Mouse (Mus musculus): ENCODE data around the gene Espn.

Espn gene

DNA sequence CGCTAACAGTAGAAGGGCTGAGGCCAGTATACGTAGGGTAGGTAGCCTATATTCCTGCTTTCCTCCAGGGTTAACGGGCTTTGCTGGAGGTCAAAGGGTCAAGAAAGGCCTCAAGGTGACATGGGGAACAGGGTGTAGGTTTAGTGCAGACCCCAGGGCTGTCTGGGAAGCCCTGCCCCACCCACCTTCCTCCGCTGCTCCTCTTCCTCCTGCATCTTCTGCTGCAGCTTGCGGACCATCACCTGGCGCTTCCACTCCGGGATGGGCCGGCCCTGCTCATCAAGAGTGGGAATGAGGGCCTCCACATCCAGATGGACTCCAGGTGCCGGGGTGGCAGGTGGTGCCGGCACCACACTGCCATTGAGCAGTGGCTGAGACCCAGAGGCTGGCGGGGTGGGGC lies 24.3 kb downstream of the Espn start:
- in situ Hi-C loops (cut with MboI, MseI), result loop anchor here (10.0 kb wide), 1 partner anchor 1213 kb away; the partner anchor contains the start of genes Park7 and Tnfrsf9

DNA sequence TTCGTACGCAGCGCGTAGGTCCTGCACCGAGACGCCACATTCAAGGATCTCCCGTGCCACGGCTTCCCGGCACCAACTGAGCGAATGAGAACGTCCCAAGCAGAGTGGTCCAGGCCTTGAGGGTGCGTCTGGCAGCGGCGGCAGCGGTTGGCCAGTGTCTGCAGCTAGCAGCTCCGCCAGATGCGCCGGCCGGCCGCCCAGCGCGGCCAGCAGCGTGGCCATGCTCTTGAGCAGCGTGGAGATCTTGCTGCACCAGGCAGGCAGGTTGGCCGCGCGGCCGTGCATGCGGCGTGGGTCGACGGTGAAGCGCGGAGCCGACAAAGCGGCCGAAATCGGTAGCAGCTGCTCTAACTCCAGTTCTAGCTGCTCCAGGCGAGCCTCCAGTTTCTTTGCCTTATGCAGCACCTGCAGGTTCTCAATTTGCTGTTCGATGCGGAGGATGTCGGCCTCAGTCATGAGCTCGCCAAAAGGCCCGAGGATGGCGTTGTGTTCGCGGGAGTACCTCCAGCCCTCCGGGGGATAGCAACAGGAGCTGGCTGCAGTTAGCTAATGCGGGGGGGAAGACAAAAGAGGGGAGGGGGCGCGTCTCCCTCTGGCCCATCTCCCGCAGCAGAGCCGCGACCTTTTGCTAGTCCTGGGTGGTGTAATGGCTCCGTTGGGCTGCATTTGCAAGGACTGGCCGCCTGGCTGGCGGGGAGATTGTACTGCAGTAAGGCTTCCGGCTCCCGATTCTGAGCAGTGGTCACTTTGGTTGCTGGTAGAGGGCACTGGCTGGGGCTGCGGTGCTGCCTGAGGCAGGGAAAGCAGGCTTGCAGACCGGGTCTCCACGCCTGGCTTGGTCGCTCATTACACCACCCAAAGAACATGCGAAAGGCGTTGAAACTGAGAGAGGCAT lies 25.9 kb downstream of the Espn start:
- in situ Hi-C loops (cut with MboI, MseI), result loop anchor here (10.0 kb wide), 1 partner anchor 1211 kb away; the partner anchor contains the start of genes Park7 and Tnfrsf9

DNA sequence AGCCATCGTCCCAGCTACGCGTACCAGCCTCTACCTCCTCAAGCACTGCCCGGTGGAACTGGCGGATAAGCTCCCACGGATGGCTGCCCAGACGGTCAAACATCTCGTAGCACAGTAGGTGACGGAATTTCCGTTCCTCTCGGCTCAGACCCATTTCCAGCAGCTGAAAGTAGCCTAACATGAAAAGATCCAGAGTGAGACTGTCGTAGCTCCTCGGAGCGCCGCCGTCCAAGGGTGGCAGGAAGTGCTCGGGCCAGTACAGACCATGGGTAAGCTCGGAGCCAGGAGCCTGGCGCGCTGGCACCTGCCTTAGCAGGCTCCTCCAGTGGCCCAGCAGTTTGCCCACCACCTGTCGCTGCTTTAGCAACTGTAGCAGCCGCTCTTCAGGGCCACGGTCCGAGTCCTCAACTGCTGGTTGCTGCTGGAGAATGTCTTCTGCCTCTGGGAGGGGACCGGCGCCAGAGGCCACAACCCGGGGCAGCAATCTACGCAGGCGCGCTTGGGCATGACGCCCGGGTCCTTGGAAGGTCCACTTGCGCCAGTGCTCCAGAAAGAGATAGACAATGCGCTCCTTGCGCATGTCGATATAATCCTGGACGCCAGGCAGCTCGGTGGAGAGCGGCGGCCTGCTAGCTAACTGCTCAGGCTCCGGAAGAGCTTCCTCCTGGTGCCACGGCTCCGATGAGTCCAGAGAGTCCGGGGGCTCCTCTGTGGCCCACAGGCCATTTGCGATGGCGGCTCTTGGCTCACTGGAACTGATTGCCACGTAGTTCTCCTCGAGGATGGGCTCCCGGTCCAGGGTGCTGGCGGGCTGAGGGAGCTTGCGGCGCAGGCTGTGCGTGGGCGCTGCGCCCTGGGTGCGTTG lies 26.8 kb downstream of the Espn start:
- in situ Hi-C loops (cut with MboI, MseI), result loop anchor here (10.0 kb wide), 1 partner anchor 1211 kb away; the partner anchor contains the start of genes Park7 and Tnfrsf9

DNA sequence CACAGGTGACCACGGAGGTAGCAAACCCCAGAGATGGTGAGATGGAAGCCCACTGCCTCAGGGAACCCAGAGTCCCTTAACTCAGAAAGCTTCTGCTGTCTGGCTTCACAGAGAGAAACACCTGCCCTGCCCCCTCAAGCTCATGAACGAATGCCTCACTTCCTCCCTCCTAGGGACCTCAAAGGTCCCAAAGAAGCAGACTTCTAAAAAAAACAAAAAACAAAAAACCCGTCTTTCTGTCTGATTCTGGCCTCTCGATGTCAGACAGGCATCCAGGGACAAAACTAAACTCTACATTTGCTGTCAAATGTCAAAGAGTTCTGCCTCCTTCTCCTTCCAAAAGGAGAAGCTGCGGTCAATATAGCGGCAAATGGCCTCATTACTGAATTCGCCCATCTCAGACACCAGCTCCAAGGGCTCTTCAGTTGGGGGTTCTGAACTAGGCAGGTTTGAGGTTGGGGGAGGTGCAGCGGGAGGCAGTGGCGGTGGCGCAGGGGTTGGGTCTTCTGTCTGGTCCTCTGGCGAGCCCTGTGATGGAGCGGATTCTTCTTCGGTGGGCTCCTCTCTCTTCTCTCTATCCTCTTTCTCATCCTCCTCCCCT lies 27.7 kb downstream of the Espn start:
- in situ Hi-C loops (cut with MboI, MseI), result loop anchor here (10.0 kb wide), 1 partner anchor 1210 kb away; the partner anchor contains the start of genes Park7 and Tnfrsf9

DNA sequence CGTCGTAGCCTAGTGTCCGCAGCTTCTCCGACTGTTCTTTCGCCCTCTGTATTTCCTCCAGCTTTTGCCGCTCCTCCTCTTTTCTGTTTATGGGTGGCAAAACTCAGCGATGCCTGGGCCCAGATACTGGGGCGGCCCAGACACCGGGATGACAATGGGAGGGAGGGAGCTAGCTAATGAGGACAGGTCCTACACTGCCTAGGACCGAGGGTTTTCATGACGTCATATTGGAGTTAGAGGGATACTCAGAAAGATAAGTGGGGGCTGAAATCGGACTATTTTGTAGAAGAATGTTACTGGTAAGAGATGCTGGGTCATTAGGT lies 31.0 kb downstream of the Espn start:
- in situ Hi-C loops (cut with MboI, MseI), result loop anchor here (10.0 kb wide), 1 partner anchor 1206 kb away; the partner anchor contains the start of genes Park7 and Tnfrsf9

DNA sequence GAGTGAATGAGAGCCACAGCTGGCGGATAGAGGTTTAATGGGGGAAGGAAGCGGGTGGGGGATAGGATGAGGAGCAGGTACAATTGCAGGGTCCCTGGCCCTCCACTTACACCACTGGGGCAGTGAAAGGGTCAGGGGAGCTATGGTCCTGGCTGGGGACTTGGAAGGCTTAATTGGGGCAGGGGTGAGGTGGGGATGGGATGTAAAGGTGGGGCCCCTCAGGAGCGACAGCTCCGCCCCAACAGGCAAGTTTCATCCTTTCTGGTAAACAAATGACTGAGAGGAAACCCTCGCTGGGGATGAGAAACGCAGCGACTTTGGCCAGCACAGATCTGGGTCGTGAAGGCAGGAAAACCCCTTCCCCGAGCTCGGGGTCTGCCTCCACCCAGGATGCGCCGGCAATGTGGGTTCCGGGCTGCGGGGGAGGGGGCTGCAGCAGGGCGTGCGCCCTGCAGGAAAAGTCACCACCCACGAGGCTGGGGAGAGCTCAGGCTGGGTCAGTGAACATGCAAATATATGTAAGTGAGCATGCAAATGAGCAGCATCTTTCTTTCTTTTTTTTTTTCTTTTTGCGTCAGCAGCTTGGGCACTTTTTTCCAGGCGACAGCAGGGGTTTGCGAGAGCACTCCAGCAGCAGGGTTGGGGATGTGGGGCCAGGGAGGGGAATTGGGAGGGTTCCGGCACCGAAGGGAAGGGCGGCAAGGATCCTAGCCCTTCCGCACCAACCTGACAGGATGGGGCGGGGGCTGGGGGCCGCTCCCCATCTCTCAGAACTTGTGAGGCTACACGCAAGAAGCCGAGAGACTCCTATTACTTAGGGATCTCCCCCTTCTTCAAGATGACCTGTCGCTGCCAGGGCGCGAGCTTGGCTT lies 31.6 kb downstream of the Espn start:
- in situ Hi-C loops (cut with MboI, MseI), result loop anchor here (10.0 kb wide), 1 partner anchor 1206 kb away; the partner anchor contains the start of genes Park7 and Tnfrsf9

DNA sequence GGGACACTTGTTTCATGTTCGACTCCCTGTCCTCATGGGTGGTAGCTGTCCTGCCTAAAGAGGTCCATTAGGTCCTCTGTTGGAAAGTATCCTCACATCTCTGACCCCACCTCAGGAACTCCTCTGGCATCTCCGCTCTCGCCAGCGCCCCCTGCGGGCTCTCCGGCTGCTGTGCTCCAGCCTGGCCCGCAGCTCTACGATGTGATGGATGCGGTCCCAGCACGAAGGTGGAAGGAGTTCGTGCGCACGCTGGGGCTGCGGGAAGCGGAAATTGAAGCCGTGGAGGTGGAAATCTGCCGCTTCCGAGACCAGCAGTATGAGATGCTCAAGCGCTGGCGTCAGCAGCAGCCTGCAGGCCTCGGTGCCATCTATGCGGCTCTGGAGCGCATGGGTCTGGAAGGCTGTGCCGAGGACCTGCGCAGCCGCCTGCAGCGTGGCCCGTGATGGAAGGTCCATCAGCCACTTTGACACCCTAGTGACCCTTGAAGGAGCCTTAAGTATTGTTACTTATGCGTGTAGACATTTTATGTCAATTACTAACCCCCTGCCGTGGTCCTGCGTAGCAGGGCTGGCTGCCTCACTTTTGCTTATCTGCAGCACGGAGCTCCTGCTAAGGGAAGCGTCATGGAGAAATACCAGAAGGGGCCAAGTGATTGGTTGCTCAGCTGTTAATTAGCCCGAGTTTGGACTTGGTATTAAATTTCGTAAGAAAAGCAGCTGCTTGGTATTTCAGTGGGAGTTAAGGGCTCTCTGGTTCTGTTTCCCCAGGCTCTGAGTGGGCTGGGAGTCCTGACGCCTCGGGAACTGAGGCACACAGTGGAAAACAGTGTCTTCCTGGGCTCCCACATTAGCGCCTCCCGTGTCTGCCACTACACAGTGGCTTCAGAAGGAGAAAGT lies 32.5 kb downstream of the Espn start:
- in situ Hi-C loops (cut with MboI, MseI), result loop anchor here (10.0 kb wide), 1 partner anchor 1205 kb away; the partner anchor contains the start of genes Park7 and Tnfrsf9

DNA sequence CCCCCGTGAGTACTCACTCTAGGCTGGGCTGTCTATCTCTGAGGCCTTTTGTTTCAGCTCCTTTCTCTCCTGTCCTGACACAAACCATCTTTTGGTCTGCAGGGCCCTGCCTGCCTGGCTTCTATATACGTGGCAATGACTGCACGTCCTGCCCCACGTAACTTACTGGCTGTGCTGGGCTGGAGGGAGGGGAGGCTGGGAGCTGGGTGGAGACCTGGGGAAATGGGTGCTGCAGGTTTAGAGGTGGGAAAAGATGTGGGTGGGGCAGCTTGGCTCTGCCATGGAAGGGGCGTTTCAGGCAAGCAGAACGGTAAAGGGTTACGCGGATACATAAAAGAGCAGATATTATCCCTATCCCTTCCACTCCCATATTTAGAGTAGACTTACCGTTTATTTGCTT lies 34.6 kb downstream of the Espn start:
- in situ Hi-C loops (cut with MboI, MseI), result no loop called here

DNA sequence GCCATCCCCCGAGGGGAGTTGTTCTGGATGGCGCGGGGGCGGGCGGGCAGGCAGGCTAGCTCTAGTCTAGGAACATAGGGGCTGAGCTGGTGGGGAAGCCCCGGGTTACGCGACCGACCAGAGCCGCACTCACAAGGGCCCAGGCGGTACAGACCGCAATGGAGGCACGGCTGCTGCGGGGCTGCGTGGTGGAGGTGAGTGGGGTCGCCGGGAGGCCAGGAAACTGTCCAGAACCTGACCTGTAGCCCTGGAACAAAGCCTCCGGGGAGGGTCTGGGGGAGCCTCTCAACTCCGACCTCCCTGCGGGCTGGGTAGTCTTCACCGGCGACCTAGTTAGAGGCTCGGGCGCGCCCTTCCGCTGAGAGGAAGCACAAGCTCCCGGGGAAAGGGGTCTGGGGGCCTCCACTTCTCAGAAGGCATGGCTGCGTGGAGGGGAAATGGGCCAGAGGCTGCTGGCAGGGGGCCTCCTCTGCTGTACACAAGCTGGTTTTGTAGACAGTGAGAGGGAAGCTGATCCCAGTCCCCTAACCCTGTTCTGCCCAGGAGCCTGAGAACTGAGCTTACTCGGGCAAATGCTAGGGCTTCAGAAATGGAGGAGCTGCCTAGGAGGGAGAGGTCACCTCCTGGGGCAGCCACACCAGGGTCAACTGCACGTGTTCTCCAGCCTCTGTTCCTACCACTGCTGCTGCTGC lies 36.1 kb downstream of the Espn start, which contains the start of gene Tnfrsf25:
Gene Tnfrsf25 (plus strand): TSS at position 14 of the 692 bp plus-strand sequence.
- in situ Hi-C loops (cut with MboI, MseI), result no loop called here

DNA sequence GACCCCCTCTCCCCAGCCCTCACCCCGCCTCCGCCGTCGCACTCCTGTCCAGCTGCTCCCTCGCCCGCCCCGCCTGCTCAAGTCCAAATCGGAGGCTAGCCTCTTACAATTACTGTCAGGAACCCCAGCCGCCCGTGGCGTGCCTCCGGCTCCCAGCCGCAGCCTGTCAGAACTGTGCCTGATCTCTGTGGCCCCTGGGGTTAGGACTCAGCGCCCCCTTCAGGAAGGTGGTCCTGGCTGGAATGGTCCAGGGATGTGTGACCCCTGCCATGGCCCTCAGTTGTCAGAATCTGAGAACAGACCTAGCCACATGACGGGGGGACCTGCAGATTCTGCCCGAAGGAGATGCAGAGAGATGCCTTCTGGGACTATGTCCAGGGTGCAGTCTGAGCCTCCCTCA lies 38.1 kb downstream of the Espn start:
- in situ Hi-C loops (cut with MboI, MseI), result no loop called here

DNA sequence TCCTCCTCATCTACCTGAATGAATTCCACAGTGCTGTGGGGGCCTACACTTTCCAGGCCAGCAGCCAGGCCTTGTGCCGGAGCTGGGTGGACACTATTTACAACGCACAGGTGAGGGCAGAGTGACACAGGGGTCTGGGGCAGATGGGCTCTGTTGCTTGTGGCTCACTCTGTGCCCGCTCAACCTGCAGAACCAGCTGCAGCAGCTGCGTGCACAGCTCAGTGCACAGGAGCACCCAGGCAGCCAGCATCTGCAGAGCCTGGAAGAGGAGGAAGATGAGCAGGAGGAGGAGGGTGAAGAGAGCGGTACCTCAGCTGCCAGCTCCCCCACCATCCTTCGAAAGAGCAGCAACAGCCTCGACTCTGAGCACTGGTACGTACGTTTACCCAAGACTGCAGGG lies 39.8 kb downstream of the Espn start:
- in situ Hi-C loops (cut with MboI, MseI), result no loop called here

DNA sequence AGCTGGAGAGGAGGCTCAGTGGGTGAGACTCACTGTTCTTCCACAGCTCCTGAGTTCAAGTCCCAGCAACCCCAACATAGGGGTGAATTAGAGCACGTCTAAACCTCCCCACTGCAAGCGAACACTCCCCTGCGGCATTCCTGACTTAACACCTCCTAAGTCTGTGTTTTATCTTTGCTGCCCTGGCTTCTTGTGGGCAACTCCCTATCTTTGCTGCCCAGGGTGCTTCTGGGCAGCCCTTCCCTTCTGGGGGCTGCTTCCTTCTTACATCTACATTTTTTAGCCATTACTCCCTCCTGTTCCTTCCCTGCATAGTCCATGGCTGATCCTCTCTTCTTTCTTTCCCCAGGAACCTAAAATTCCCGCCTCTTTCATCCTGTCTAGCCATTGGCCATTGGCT lies 41.5 kb downstream of the Espn start:
- in situ Hi-C loops (cut with MboI, MseI), result no loop called here

DNA sequence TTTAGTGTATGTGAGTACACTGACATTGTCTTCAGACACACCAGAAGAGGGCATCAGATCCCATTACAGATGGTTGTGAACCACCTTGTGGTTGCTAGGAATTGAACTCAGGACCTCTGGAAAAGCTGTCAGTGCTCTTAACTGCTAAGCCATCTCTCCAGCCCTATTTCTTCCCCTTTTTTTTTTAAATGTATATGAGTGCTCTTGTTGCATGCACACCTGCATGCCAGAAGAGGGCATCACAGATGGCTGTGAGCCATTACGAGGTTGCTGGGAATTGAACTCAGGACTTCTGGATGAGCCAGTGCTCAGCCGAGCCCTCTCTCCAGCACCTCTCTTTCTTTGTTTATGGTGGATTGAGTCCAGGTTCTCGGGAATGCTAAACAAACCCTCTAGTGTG lies 42.7 kb downstream of the Espn start:
- in situ Hi-C loops (cut with MboI, MseI), result no loop called here

DNA sequence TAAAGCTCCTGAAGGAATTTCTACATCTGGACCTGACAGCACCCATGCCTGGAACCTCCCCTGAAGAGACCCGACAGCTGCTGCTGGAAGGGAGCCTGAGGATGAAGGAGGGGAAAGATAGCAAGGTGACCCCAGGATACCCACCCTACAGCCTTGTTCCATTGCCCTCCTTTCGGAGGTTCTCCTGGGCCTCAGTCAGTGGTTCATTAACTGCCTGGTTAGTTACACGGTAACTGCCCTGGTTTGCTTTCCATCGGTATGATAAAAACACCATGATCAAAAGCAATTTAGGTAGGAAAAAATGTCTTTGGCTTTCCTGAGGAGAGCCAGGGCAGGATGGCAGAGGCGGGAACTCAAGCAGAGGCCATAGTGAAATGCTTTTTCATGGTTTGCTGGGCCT lies 43.5 kb downstream of the Espn start:
- in situ Hi-C loops (cut with MboI, MseI), result no loop called here

DNA sequence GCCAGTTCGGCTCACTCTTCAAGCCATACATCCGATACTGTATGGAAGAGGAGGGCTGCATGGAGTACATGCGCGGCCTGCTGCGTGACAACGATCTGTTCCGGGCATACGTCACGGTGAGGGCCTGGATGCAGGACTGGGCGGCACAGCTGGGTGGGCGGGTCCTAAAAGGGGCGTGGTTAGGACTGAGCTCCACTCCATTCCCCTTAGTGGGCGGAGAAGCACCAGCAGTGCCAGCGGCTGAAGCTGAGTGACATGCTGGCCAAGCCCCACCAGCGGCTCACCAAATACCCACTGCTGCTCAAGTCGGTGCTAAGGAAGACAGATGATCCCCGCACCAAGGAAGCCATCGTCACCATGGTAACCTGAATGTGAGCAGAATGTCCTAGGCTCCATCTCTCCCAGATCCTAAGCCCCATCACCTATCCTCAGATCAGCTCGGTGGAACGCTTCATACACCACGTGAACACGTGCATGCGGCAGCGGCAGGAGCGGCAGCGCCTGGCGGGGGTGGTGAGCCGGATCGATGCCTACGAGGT lies 44.1 kb downstream of the Espn start:
- in situ Hi-C loops (cut with MboI, MseI), result no loop called here

DNA sequence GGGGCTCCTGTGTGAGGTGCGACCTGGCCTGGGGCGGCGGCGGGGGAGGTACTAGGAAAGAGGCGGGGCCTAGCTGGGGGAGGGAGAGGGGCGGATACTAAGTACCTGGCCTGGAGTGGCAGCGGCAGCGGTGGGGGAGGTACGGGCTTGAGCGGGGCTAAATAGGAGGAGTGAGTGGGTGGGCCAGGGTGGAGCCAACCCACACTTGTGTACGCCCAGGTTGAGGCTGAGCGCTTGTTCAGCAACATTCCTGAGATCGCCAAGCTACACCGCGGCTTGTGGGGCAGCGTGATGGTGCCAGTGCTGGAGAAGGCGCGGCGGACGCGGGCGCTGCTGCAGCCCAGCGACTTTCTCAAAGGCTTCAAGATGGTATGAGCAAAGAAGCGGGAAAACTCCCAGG lies 44.7 kb downstream of the Espn start:
- in situ Hi-C loops (cut with MboI, MseI), result no loop called here

DNA sequence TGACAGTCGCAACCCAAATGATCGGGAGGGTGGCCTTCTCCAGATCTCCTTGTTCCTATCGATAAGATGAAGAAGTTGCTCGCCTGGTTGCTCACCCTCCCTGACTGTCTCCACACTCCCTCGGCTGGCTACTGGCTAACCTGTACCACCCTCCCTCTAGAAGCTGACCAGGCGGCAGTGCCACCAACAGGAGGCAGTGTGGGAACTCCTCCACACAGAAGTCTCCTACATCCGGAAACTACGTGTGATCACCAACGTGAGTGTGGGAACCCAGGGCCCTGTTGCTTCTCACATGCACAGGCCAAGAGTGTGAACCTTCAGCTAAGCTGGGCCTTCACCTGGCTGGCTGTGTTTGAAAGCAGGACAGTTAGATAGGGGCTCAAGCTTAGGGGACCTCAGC lies 45.4 kb downstream of the Espn start:
- in situ Hi-C loops (cut with MboI, MseI), result no loop called here

DNA sequence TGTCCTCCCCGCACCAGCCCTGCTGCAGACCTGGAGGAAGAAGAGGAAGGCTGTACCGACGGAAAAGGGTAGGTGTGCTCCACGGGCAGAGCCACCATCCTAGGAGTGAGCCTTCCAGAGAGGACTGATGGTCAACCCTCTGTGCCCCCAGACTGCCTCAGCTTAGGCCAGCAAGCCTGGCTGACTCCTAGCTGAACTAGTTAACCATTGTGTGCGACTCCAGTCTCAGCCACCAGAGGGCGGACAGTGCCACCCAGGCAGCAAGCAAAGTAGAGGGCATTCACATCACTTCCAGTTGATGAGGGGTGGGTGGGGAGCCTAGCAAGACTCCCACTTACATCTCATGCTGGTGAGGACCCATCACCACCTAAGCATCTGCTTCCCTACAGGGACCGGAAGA lies 49.1 kb downstream of the Espn start:
- in situ Hi-C loops (cut with MboI, MseI), result no loop called here

DNA sequence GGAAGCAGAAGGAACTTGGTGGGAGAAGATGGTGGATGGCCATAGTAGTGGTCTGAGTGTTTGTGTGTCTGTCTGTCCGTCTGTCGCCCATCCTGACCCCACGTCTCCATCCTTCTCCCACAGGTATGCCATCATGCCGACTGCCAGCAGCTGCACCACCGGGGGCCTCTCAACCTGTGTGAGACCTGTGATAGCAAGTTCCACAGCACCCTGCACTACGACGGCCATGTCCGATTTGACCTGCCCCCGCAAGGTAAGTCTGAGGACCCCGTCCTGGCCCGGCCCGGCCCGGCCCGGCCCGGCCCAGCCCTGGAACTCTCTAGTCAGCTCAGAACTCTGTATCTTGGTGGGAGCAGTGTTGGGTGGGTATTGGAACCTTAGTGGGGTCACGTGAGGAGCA lies 50.2 kb downstream of the Espn start:
- in situ Hi-C loops (cut with MboI, MseI), result no loop called here

All from regulatory T cell (primary cell).